Mouse (Mus musculus) monocyte, adult 5-6 weeks (primary cell): ENCODE measurements around the gene D3Ertd254e. TPM values are rescaled to one million over a fixed set of nuclear protein-coding genes. Genes with fewer than 3 reads are reported as not detected.

Experiments
- ATAC-seq: fragments of 153-309, 156-312 bp; replicated peaks from 2 replicates; pipeline ENCODE4 v1.8.0; 2017; ENCODE audit warnings: mild to moderate bottlenecking; ENCODE audit not compliant: low TSS enrichment, insufficient number of reproducible peaks, severe bottlenecking, poor library complexity, low FRiP score
- total RNA-seq: library from RNA; stranded (forward); fragments of 200-1000, 200-491, 200-594 nt; gene quantifications from 3 replicates; pipeline ENCODE4 v1.2.3, GENCODE M21; 2017

D3Ertd254e gene
- total RNA-seq, 1 experiment from 2014 or later: 1.2 TPM

DNA sequence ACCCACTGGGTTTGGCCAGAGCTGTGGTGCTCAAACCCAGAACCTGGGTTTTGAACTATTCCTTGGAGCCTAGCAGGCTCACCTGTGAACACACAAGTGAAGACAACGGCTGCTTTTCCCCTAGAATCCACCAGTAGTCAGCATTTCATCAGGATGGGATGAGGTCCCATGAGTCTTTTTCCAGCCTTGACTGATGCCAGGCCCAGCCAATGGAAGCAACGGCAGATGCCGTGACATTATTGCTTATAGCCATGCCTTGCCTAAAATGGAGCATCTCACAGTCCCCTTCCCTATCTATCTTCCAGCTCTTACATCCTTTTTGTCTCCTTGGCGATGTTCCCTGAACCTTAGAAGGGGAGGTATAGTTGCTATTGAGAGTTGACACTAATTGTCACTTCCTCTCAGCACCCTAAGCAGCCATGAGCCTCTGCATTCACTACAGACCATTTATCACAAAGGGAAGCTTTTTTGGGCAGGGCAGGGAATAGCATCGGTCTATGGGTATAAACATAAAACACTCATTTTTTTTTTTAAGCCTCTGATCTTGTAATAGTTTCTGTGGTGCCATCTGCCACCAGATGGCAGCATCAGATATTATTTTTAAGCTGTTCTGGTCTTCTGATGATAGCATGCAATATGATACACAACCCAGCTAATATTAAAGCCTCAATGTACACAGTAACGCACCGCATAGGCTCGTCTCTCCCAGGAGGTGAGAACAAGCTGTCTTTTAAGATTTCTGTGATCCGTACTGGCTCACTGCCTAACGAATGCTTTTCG, 59.1 kb downstream of the D3Ertd254e start:
- ATAC-seq: no peak

DNA sequence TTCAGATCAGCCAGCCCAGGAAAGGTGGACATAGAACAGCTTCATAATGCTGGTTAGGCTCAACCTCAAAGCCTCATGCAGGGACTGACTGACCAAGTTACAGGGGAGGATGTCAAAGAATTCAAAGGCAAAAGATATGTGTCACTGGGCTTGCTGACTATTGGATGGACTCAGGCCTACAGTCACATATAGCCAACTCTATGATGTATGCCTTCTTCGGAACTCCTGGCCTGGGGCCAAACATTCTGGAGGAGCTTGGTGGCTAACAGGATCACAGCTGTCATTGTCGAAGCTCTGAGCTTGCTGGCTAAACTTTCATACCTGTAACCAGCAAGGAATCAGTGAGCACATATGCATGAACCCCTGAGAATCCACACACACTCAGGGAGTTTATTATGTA, 60.1 kb downstream of the D3Ertd254e start:
- no peak for ATAC-seq

DNA sequence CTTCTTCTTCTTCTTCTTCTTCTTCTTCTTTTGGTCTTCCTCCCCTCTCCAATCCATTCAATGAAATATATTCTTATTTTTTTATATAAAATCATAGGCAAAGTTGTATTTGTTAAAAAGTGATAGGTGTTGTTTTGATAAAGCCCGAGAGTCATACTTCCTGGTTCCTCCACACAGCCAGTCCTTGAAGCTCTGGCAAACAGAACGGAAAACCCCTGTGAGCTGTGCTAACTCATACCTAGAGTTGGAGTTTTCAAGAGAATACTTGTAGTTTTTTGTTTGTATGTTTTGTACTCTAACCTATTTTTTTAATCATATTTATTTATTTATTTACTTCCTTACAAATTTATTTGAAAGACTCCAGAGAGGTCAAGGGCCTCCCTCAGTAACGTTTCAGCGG, 61.9 kb downstream of the D3Ertd254e start:
- no peak for ATAC-seq

Other genes starting within 250 kb of the D3Ertd254e start
- 153 to 202 TPM (median 172 TPM) in 3 replicates for gene Dcun1d1, start 213.6 kb upstream of the D3Ertd254e start, total RNA-seq
- 1.2 to 13.1 TPM (median 11.5 TPM) in 3 replicates for gene Mccc1, start 150.3 kb upstream of the D3Ertd254e start, total RNA-seq
- not detected in 3 replicates for gene Ccdc144b, start 97.5 kb upstream of the D3Ertd254e start, total RNA-seq
- gene Acad9, start 85.0 kb upstream of the D3Ertd254e start, total RNA-seq: 19.8 to 29.2 TPM (median 23.8 TPM) in 3 replicates
- not detected in 3 replicates for gene Qrfpr, start 71.3 kb downstream of the D3Ertd254e start, total RNA-seq